19 mouse cellular contexts compared by ENCODE assay signal in genomic region chr3:144508342-144508741, GRCm38 (mm10).
"Had no signal": no experiment of that assay in that cellular context is flagged by ENCODE, and none has a peak within 500 bp of the region (broad histone marks: within the 10 kb centered on the region; RNA-seq: fewer than 3 reads in every experiment).

No protein-coding gene starts in this region.

- H3K9me3 ChIP-seq: limb, embryonic 12.5 days; limb, embryonic 15.5 days; neural tube, embryonic 12.5 days had no signal

- H3K36me3 ChIP-seq: limb, embryonic 12.5 days; limb, embryonic 15.5 days; neural tube, embryonic 12.5 days had no signal

- H3K27me3 ChIP-seq: limb, embryonic 12.5 days; limb, embryonic 15.5 days; neural tube, embryonic 12.5 days had no signal

- DNase-seq: kidney, adult 18-20 months; kidney, adult 9 months; kidney, postnatal 14 days; kidney, postnatal 4 days; left cerebral cortex, postnatal 4 days; liver, postnatal 0 days; lung, embryonic 14.5 days; retina, postnatal 1 day; right cerebral cortex, postnatal 25 days; spleen, adult 18-20 months; thymus, adult 18-20 months; thymus, postnatal 36 days had no signal

- H3K9ac ChIP-seq: limb, embryonic 12.5 days; limb, embryonic 15.5 days; liver, embryonic 14.5 days; liver, postnatal 0 days; lung, embryonic 14.5 days; neural tube, embryonic 12.5 days had no signal

- H3K27ac ChIP-seq: limb, embryonic 12.5 days; limb, embryonic 15.5 days; liver, embryonic 14.5 days; macrophage; neural tube, embryonic 12.5 days had no signal

- H3K4me2 ChIP-seq: limb, embryonic 12.5 days; limb, embryonic 15.5 days; liver, embryonic 11.5 days; lung, embryonic 14.5 days; neural tube, embryonic 12.5 days had no signal

- ATAC-seq: liver, postnatal 0 days; lung, postnatal 0 days had no signal

- H3K4me3 ChIP-seq: limb, embryonic 12.5 days; limb, embryonic 15.5 days; neural tube, embryonic 12.5 days had no signal
